Mouse (Mus musculus): ENCODE data around the gene Dnajb1. TPM values are rescaled to one million over a fixed set of nuclear protein-coding genes. Genes with fewer than 3 reads are reported as not detected.

Dnajb1 gene
- polyA plus RNA-seq, 1 experiment, result 28.2 TPM

- Histone ChIP-seq H3K9ac (ENCODE audit: low read depth, poor library complexity, severe bottlenecking) (no peak overlapping the region), H3K4me3 (ENCODE audit: low read depth, low read length) (no peak overlapping the region), H3K4me1 (ENCODE audit: control insufficient read depth, insufficient read depth, low read length) (peaks cover 5% of the 10 kb centered on the region), H3K27ac (ENCODE audit: insufficient read depth, low read length) (no peak overlapping the region), H3K27me3 (ENCODE audit: control insufficient read depth, insufficient read depth, low read length, poor library complexity, severe bottlenecking) (no peaks in the 10 kb centered on the region), H3K9me3 (replicated peaks; ENCODE audit: control insufficient read depth, insufficient read depth, low read length, poor library complexity, severe bottlenecking) (no peaks in the 10 kb centered on the region), H3K36me3 (ENCODE audit: control insufficient read depth, insufficient read depth, low read length, poor library complexity, severe bottlenecking) (peaks cover 29% of the 10 kb centered on the region)
- TF ChIP-seq CTCF (IDR thresholded peaks at IDR 0.05; ENCODE audit: low read depth, low read length) (no peak), EP300 (IDR thresholded peaks at IDR 0.05; ENCODE audit: insufficient read depth, low read depth, low read length) (no peak), POLR2A (IDR thresholded peaks at IDR 0.05; ENCODE audit: insufficient read depth, low read length) (no peak)
Measured at GRCm38 (mm10) chr8:83571791-83572190, 36.2 kb upstream of the Dnajb1 start.

GRCm38 (mm10) chr8:83572246-83572812, 35.7 kb upstream of the Dnajb1 start:
- TF ChIP-seq POLR2A (IDR thresholded peaks at IDR 0.05; ENCODE audit: insufficient read depth, low read length) (no peak), CTCF (IDR thresholded peaks at IDR 0.05; ENCODE audit: low read depth, low read length) (no peak), EP300 (IDR thresholded peaks at IDR 0.05; ENCODE audit: insufficient read depth, low read depth, low read length) (no peak)
- Histone ChIP-seq H3K27ac (ENCODE audit: insufficient read depth, low read length) (no peak overlapping the region), H3K36me3 (ENCODE audit: control insufficient read depth, insufficient read depth, low read length, poor library complexity, severe bottlenecking) (peaks cover 29% of the 10 kb centered on the region), H3K9ac (ENCODE audit: low read depth, poor library complexity, severe bottlenecking) (no peak overlapping the region), H3K27me3 (ENCODE audit: control insufficient read depth, insufficient read depth, low read length, poor library complexity, severe bottlenecking) (no peaks in the 10 kb centered on the region), H3K4me3 (ENCODE audit: low read depth, low read length) (no peak overlapping the region), H3K4me1 (ENCODE audit: control insufficient read depth, insufficient read depth, low read length) (peaks cover 7% of the 10 kb centered on the region), H3K9me3 (replicated peaks; ENCODE audit: control insufficient read depth, insufficient read depth, low read length, poor library complexity, severe bottlenecking) (no peaks in the 10 kb centered on the region)

- TF ChIP-seq EP300 (IDR thresholded peaks at IDR 0.05; ENCODE audit: insufficient read depth, low read depth, low read length) (no peak), CTCF (IDR thresholded peaks at IDR 0.05; ENCODE audit: low read depth, low read length) (peak; percentile 25), POLR2A (IDR thresholded peaks at IDR 0.05; ENCODE audit: insufficient read depth, low read length) (no peak)
- Histone ChIP-seq H3K4me1 (ENCODE audit: control insufficient read depth, insufficient read depth, low read length) (peaks cover 8% of the 10 kb centered on the region), H3K4me3 (ENCODE audit: low read depth, low read length) (no peak overlapping the region)
Measured at GRCm38 (mm10) chr8:83573140-83573875, 34.7 kb upstream of the Dnajb1 start.

GRCm38 (mm10) chr8:83574631-83575315, 33.2 kb upstream of the Dnajb1 start:
- Histone ChIP-seq H3K4me1 (ENCODE audit: control insufficient read depth, insufficient read depth, low read length) (peaks cover 13% of the 10 kb centered on the region), H3K9ac (ENCODE audit: low read depth, poor library complexity, severe bottlenecking) (no peak overlapping the region), H3K27ac (ENCODE audit: insufficient read depth, low read length) (no peak overlapping the region), H3K36me3 (ENCODE audit: control insufficient read depth, insufficient read depth, low read length, poor library complexity, severe bottlenecking) (peaks cover 29% of the 10 kb centered on the region), H3K4me3 (ENCODE audit: low read depth, low read length) (no peak overlapping the region), H3K27me3 (ENCODE audit: control insufficient read depth, insufficient read depth, low read length, poor library complexity, severe bottlenecking) (no peaks in the 10 kb centered on the region), H3K9me3 (replicated peaks; ENCODE audit: control insufficient read depth, insufficient read depth, low read length, poor library complexity, severe bottlenecking) (no peaks in the 10 kb centered on the region)
- TF ChIP-seq POLR2A (IDR thresholded peaks at IDR 0.05; ENCODE audit: insufficient read depth, low read length) (no peak), EP300 (IDR thresholded peaks at IDR 0.05; ENCODE audit: insufficient read depth, low read depth, low read length) (no peak), CTCF (IDR thresholded peaks at IDR 0.05; ENCODE audit: low read depth, low read length) (no peak)

More at GRCm38 (mm10) chr8:83573140-83573875, 34.7 kb upstream of the Dnajb1 start:
- Histone ChIP-seq H3K9me3 (replicated peaks; ENCODE audit: control insufficient read depth, insufficient read depth, low read length, poor library complexity, severe bottlenecking) (no peaks in the 10 kb centered on the region), H3K9ac (ENCODE audit: low read depth, poor library complexity, severe bottlenecking) (peak overlapping the region; percentile 16), H3K27me3 (ENCODE audit: control insufficient read depth, insufficient read depth, low read length, poor library complexity, severe bottlenecking) (no peaks in the 10 kb centered on the region), H3K27ac (ENCODE audit: insufficient read depth, low read length) (peak overlapping the region; percentile 28; the same call in 1 of the 2 replicates), H3K36me3 (ENCODE audit: control insufficient read depth, insufficient read depth, low read length, poor library complexity, severe bottlenecking) (peaks cover 29% of the 10 kb centered on the region)

GRCm38 (mm10) chr8:83575561-83576515, 32.2 kb upstream of the Dnajb1 start:
- no peak overlapping the region for H3K9ac ChIP-seq (ENCODE audit: low read depth, poor library complexity, severe bottlenecking)
- no peaks in the 10 kb centered on the region for H3K9me3 ChIP-seq (replicated peaks; ENCODE audit: control insufficient read depth, insufficient read depth, low read length, poor library complexity, severe bottlenecking)
- no peak overlapping the region for H3K4me3 ChIP-seq (ENCODE audit: low read depth, low read length)
- peaks cover 22% of the 10 kb centered on the region for H3K36me3 ChIP-seq (ENCODE audit: control insufficient read depth, insufficient read depth, low read length, poor library complexity, severe bottlenecking)
- peaks cover 14% of the 10 kb centered on the region for H3K4me1 ChIP-seq (ENCODE audit: control insufficient read depth, insufficient read depth, low read length)
- H3K27me3 ChIP-seq (ENCODE audit: control insufficient read depth, insufficient read depth, low read length, poor library complexity, severe bottlenecking), result no peaks in the 10 kb centered on the region
- no peak for TF ChIP-seq CTCF (IDR thresholded peaks at IDR 0.05; ENCODE audit: low read depth, low read length)
- TF ChIP-seq POLR2A (IDR thresholded peaks at IDR 0.05; ENCODE audit: insufficient read depth, low read length), result no peak
- TF ChIP-seq EP300 (IDR thresholded peaks at IDR 0.05; ENCODE audit: insufficient read depth, low read depth, low read length), result no peak
- H3K27ac ChIP-seq (ENCODE audit: insufficient read depth, low read length), result 0 out of 2 replicates have a peak overlapping the region, but pooled peaks have one; percentile 3
